Mouse (Mus musculus) intestine, embryonic 15.5 days (tissue): ENCODE data around the gene Pde7b. TPM values are rescaled to one million over a fixed set of nuclear protein-coding genes. Genes with fewer than 3 reads are reported as not detected.

Experiments
- ATAC-seq: fragments of 200-750 bp; cut with Nextera tagmentation; 2 replicates; pipeline ENCODE4 v1.8.0; 2017; ENCODE audit warnings: moderate TSS enrichment, moderate library complexity
- H3K27ac ChIP-seq: fragments of 300-500 bp; sonication (generic); 2 replicates; pipeline ENCODE4 v1.5.1; 2015; ENCODE audit warnings: mild to moderate bottlenecking, inconsistent platforms
- H3K27me3 ChIP-seq: fragments of 300-500 bp; sonication (generic); replicated peaks from 2 replicates; pipeline ENCODE4 v1.6.1; 2015; ENCODE audit warnings: inconsistent platforms
- H3K36me3 ChIP-seq: fragments of 300-500 bp; sonication (generic); 2 replicates; pipeline ENCODE4 v1.6.1; 2015; ENCODE audit warnings: inconsistent platforms
- H3K4me1 ChIP-seq: fragments of 300-500 bp; sonication (generic); replicated peaks from 2 replicates; pipeline ENCODE4 v1.6.1; 2015; ENCODE audit warnings: inconsistent platforms
- H3K4me2 ChIP-seq: fragments of 300-500 bp; sonication (generic); replicated peaks from 2 replicates; pipeline ENCODE4 v1.6.1; 2015; ENCODE audit warnings: mild to moderate bottlenecking, inconsistent platforms
- H3K4me3 ChIP-seq: fragments of 300-500 bp; sonication (generic); replicated peaks from 2 replicates; pipeline ENCODE4 v1.5.1; 2015; ENCODE audit warnings: inconsistent platforms
- H3K9ac ChIP-seq: fragments of 300-500 bp; sonication (generic); 2 replicates; pipeline ENCODE4 v1.6.1; 2015; ENCODE audit warnings: inconsistent platforms
- H3K9me3 ChIP-seq: fragments of 300-500 bp; sonication (generic); 2 replicates; pipeline ENCODE4 v1.6.1; 2016; ENCODE audit warnings: inconsistent platforms
- WGBS: fragments of 180-500 bp; shearing (Covaris S2); methylation state at CpG from one replicate; pipeline ENCODE4 v1.1.7; 2015; 5-methylcytosine and 5-hydroxymethylcytosine counted together
- polyA plus RNA-seq: library from polyadenylated mRNA; unstranded; fragments of >200 nt; fragmentation: Nextera tagmentation; extraction: Ambion mirVana; gene quantifications from 2 replicates; pipeline ENCODE4 v1.2.1, GENCODE M21; 2015

The Pde7b gene
- polyA plus RNA-seq, 1 experiment from 2014 or later, result 3.2 TPM

DNA sequence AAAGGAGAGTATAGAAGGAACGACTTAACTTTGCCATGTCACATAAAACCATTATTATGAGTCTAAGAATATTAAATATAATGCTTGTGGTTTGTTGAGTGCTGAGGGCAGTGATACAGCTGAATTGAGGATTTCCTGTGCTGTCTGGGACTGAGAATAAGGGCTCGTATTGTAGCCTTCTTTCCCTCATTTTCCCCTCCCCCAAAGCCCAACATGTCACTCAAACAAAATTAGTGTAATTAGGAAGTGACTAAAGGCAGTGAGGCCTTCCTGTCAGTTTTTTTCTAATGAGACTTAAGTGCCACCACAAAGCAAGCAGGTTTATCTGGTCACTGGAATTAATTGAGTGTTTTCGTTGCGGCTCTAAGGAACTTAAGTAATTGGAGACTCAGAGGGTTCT is 12.3 kb upstream of the Pde7b start:
- Histone ChIP-seq H3K36me3 (no peaks in the 10 kb centered on the region), H3K9me3 (no peaks in the 10 kb centered on the region), H3K27ac (no peak overlapping the region), H3K4me1 (no peaks in the 10 kb centered on the region), H3K4me3 (no peak overlapping the region), H3K4me2 (no peak overlapping the region), H3K27me3 (no peaks in the 10 kb centered on the region), H3K9ac (no peak overlapping the region)
- 53% methylated on average over 4 of the region's 4 CpGs for WGBS
- ATAC-seq, result no peak

DNA sequence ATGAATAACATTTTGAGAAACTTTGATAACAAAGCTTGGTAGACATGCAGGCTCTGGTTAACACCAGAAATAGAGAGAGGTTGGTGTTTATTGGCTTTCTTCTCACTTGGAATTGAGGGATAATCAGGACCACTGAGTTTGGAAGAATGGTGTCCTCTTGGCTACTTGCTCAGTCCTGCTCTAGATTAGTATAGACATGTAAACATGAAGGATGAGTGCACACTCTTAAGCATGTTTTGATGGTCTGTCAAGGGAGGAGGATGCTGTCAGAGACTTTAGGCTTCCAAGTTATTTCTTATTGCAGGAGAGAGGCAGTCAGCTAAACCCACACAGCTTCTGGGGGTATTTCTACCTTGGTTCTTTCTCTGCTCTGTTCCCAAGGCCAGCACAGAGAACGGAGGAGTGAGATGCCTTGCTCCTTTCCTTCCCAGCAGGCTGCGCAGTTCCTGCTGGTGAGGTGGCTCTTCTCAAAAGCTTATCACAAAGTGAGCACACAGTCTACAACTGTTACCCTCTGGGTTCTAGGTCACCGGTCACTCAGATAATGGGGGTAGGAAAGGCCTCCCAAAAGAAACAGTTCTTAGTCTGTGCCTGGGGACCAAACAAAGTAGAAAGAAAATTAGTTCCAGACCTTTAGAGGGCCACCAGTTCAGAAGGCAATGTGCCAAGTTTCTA is 11.0 kb upstream of the Pde7b start:
- WGBS, result 77% methylated on average over 3 of the region's 3 CpGs
- H3K4me1 ChIP-seq, result no peaks in the 10 kb centered on the region
- no peak overlapping the region for H3K4me3 ChIP-seq
- H3K9me3 ChIP-seq, result no peaks in the 10 kb centered on the region
- H3K36me3 ChIP-seq, result no peaks in the 10 kb centered on the region
- H3K27ac ChIP-seq, result no peak overlapping the region
- no peaks in the 10 kb centered on the region for H3K27me3 ChIP-seq
- H3K4me2 ChIP-seq, result no peak overlapping the region
- no peak for ATAC-seq
- no peak overlapping the region for H3K9ac ChIP-seq

DNA sequence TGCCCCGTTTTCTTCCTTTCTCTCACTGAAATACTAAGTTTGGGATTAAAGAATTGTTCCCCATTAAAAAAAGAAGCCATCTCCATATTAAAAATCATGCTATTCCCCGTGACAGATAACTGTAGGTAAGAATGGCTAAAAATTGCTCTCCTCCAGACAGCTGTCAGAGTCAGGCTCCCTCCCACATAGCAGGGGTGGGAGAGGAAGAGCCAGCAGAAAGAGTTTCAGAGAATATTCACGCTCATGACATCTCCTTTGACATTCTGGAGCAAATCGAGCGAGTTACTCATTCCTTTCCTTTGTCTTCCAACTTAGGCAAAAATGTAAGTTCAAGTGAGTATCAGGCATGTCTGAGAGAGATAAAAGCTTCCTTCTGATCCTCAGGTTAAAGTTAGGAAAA is 8.7 kb upstream of the Pde7b start:
- H3K36me3 ChIP-seq, result no peaks in the 10 kb centered on the region

DNA sequence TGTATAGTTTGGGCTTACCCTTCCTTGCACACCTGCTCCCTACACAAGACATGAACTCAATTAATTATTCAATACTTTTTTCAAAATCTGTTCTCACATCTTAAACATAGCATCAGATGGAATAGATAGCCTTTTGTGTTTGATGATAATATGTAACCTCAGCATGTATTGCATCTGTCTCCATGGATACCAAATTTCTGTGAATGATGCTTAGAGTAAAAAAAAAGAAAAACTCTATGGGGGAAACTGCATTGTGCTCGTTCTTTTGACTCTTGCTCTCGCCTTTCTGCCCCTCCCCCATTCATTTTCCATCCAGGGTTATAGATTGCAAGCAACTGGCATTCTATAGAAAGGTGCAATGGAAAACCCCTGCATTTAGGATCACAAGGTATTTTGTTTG is 7.3 kb upstream of the Pde7b start:
- H3K27me3 ChIP-seq, result no peaks in the 10 kb centered on the region
- H3K4me2 ChIP-seq, result no peak overlapping the region
- H3K36me3 ChIP-seq, result no peaks in the 10 kb centered on the region
- H3K9ac ChIP-seq, result no peak overlapping the region
- no peaks in the 10 kb centered on the region for H3K9me3 ChIP-seq
- no peak overlapping the region for H3K4me3 ChIP-seq
- no peak overlapping the region for H3K27ac ChIP-seq
- ATAC-seq, result no peak
- H3K4me1 ChIP-seq, result no peaks in the 10 kb centered on the region
- WGBS, result 53% methylated on average over 2 of the region's 2 CpGs

More for the DNA sequence above, 8.7 kb upstream of the Pde7b start:
- H3K4me2 ChIP-seq, result no peak overlapping the region
- H3K4me1 ChIP-seq, result no peaks in the 10 kb centered on the region
- H3K27me3 ChIP-seq, result no peaks in the 10 kb centered on the region
- H3K9ac ChIP-seq, result no peak overlapping the region
- WGBS, result 79% methylated on average over 5 of the region's 5 CpGs
- ATAC-seq, result no peak
- H3K4me3 ChIP-seq, result no peak overlapping the region
- H3K27ac ChIP-seq, result no peak overlapping the region
- no peaks in the 10 kb centered on the region for H3K9me3 ChIP-seq

DNA sequence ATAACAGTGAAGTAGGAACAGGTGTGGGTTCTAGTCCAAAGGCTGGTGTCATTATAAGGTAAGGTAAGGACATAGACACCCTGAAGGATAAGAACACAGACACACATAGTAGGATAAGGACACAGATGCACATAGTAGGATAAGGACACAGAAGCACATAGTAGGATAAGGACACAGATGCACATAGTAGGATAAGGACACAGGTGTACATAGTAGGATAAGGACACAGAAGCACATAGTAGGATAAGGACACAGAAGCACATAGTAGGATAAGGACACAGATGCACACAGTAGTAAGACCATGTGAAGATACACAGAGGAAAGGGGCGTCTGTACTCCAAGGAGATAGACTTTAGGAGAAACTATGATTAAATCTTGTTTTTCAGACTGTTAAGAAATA is 5.2 kb upstream of the Pde7b start:
- no peak for ATAC-seq
- WGBS, result 85% methylated on average over 1 of the region's 1 CpGs
- Histone ChIP-seq H3K36me3 (no peaks in the 10 kb centered on the region), H3K4me1 (no peaks in the 10 kb centered on the region; the same call in 1 of the 2 replicates), H3K27me3 (no peaks in the 10 kb centered on the region), H3K9ac (no peak overlapping the region), H3K4me3 (no peak overlapping the region), H3K27ac (no peak overlapping the region), H3K9me3 (no peaks in the 10 kb centered on the region), H3K4me2 (no peak overlapping the region)

DNA sequence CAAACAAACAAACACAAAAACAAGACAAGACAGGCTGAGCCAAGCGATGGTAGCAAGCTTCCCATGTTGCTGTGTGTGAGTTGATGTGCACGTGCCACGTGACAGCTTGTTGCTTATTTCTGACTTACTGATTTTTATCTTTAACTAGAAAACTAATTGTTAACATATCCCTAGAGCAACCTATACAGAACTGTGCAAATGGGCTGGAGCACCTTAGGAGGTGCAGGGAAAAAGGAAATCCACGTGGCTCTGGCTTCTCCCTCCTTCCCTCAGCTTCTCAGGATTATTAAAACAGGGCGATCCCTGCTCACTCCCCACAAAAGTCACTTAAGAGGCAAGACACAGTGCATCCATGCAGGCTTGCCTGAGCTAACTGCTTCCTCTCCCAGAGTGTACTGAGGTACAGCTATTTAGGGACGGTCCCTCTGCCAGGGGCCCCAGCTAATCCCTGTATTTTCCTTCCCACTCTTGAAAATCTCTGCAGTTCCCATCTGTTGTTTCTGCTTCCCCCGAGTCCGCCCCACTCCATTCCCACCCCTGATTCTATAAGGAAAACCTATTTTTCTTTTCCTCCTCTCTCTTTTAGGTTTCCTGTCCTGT is 606 bp upstream of the Pde7b start:
- H3K36me3 ChIP-seq, result no peaks in the 10 kb centered on the region
- no peaks in the 10 kb centered on the region for H3K27me3 ChIP-seq
- H3K4me1 ChIP-seq, result peaks cover 10% of the 10 kb centered on the region; the same call in 1 of the 2 replicates
- H3K4me3 ChIP-seq, result no peak overlapping the region
- WGBS, result 64% methylated on average over 8 of the region's 8 CpGs
- no peak overlapping the region for H3K9ac ChIP-seq
- H3K4me2 ChIP-seq, result peak overlapping the region; percentile 65
- no peak overlapping the region for H3K27ac ChIP-seq
- H3K9me3 ChIP-seq, result no peaks in the 10 kb centered on the region
- no peak for ATAC-seq

DNA sequence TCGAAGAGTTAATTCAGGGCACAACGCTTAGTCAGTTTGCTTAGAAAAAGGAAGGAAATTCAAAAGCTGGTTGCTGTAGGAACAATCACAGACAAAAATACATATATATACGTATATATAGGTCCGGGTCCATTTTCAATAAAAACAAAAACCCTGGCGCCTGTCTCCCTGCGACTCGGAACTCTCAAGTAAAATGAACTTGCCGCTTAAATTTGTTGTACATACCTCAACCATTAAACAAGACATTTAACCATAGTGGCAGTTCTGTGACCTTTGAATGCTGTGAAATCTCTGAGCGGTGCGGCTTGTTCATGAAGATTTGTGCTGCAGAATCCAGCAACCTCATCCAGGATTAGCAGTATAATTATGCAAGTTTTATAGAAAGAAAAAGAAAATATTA is 427 bp downstream of the Pde7b start:
- Histone ChIP-seq H3K9me3 (no peaks in the 10 kb centered on the region), H3K27me3 (no peaks in the 10 kb centered on the region), H3K4me1 (peaks cover 10% of the 10 kb centered on the region; the same call in 1 of the 2 replicates), H3K9ac (peak overlapping the region; percentile 41; the same call in 1 of the 2 replicates), H3K36me3 (no peaks in the 10 kb centered on the region), H3K4me3 (peak overlapping the region; percentile 33), H3K27ac (no peak overlapping the region), H3K4me2 (peak overlapping the region; percentile 65)
- ATAC-seq, result no peak
- WGBS, result 21% methylated on average over 10 of the region's 10 CpGs

DNA sequence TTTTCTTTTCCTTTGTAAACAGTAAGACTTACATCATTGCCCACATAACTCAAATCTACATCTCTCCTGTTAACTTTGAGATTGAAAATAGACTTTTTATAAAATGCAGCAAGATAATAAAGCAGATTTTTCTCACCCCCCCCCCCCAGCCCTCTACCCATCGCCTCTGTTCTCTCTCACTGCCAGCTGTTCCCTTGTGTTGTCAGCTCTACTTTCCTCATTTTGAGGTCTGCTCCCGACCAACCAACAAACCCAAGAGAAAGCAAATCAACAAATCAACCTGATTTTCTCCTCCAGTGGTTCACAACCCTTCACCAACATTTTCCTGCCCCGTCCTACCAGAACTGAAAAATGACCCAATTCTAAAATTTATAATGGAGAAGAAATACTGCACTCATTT is 916 bp downstream of the Pde7b start:
- H3K27ac ChIP-seq, result no peak overlapping the region
- 0 out of 2 replicates have a peak overlapping the region, but pooled peaks have one; percentile 41 for H3K9ac ChIP-seq

DNA sequence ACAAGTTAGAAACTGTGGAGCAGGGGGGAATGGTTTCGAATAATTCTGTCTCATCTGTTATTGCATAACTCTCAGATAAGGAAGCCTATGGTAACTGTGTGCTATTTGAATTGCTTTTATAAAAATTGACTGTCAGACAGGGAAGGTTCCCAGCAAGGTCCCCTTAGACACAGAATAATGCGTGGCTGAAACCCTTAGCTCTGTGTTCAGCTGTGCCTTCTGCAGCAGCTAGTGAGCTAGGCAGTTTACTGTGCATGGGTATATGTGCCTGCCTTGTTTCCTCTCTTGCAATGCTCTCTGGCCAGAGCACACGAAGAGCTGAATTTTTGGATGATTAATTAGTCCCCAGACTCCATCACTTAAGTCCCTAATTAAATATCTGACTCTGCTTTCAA is 1.4 kb downstream of the Pde7b start:
- H3K27me3 ChIP-seq, result no peaks in the 10 kb centered on the region
- peak overlapping the region; percentile 65 for H3K4me2 ChIP-seq
- no peaks in the 10 kb centered on the region for H3K36me3 ChIP-seq
- 16% methylated on average over 3 of the region's 3 CpGs for WGBS
- no peak overlapping the region; the same call in 1 of the 2 replicates for H3K9ac ChIP-seq
- peaks cover 10% of the 10 kb centered on the region; the same call in 1 of the 2 replicates for H3K4me1 ChIP-seq
- no peaks in the 10 kb centered on the region for H3K9me3 ChIP-seq
- peak overlapping the region; percentile 9; the same call in 1 of the 2 replicates for H3K4me3 ChIP-seq
- H3K27ac ChIP-seq, result peak overlapping the region; percentile 64; the same call in 1 of the 2 replicates
- ATAC-seq, result peak; percentile 66

More for the DNA sequence above, 916 bp downstream of the Pde7b start:
- WGBS, result 31% methylated on average over 3 of the region's 3 CpGs
- no peaks in the 10 kb centered on the region for H3K27me3 ChIP-seq
- H3K4me1 ChIP-seq, result peaks cover 10% of the 10 kb centered on the region; the same call in 1 of the 2 replicates
- H3K9me3 ChIP-seq, result no peaks in the 10 kb centered on the region
- peak overlapping the region; percentile 33 for H3K4me3 ChIP-seq
- no peaks in the 10 kb centered on the region for H3K36me3 ChIP-seq
- no peak for ATAC-seq
- H3K4me2 ChIP-seq, result peak overlapping the region; percentile 65

DNA sequence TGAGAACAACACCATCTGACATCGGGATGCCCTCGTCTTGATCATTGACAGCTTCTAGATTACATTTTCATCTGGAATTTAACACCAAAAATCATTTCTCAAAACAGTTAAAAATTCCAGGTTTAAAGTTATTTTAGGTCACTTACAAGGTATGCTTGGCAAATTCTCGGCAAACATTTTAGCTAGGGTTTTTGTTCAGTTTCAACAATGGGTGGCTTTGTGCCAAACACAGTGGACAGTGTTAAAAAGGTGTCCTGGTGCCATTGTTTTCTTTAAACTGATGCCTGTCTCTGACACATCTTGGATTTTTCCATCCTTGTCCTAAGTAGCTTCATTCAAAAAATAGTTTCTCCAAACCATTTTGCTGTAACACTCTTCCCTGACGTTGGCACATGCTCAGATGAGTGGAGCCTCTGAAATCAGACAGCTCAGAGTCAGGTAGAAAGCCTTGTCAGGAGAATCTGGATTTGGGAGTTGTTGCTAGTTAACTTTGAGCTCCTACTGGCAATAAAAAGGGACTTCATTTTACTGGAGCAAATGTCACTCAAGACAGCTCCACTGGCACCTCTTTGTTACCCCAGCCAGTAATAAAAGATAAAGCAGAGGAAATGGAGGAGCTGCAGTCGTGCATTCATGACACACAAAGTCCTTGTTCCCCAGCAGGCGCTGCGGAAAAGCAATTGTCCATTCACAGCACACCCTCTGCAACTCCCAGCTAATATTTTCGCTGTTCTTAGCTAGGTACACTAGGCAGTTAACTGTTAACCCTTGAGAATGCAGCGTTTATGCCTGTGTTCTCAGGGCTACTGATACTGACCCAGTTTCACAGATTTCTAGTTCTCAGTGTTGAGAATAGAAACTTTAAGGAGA is 2.0 kb downstream of the Pde7b start:
- H3K9me3 ChIP-seq, result no peaks in the 10 kb centered on the region
- no peaks in the 10 kb centered on the region for H3K36me3 ChIP-seq
- peak overlapping the region; percentile 64 for H3K27ac ChIP-seq
- ATAC-seq, result peak; percentile 79
- 37% methylated on average over 9 of the region's 9 CpGs for WGBS
- H3K4me1 ChIP-seq, result peaks cover 10% of the 10 kb centered on the region; the same call in 1 of the 2 replicates
- H3K27me3 ChIP-seq, result no peaks in the 10 kb centered on the region
- H3K9ac ChIP-seq, result no peak overlapping the region; the same call in 1 of the 2 replicates
- peak overlapping the region; percentile 9; the same call in 1 of the 2 replicates for H3K4me3 ChIP-seq
- H3K4me2 ChIP-seq, result peak overlapping the region; percentile 65

DNA sequence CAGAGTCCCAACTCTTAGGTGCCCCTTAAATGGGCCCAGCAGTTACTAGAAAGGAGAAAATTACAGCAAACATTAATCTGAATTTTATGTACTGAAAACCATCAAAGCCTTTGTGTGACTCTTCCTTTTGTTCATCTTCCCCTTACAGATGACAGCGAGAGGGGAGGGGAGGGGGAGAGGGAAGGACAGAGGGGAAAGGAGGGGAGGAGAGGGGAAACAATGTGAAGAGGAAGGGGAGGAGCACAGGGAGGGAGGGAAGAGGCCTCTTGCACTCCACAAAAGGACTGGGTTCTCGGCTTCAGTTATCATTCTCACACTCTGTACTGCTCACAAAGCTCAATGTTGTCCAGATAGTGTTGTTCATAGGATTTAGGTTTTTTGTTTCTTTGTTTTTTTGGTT is 5.7 kb downstream of the Pde7b start:
- WGBS, result 60% methylated on average over 2 of the region's 2 CpGs
- ATAC-seq, result no peak
- Histone ChIP-seq H3K4me1 (peaks cover 8% of the 10 kb centered on the region; the same call in 1 of the 2 replicates), H3K36me3 (no peaks in the 10 kb centered on the region), H3K4me2 (no peak overlapping the region), H3K9ac (no peak overlapping the region), H3K27ac (no peak overlapping the region), H3K9me3 (no peaks in the 10 kb centered on the region), H3K4me3 (no peak overlapping the region), H3K27me3 (no peaks in the 10 kb centered on the region)

DNA sequence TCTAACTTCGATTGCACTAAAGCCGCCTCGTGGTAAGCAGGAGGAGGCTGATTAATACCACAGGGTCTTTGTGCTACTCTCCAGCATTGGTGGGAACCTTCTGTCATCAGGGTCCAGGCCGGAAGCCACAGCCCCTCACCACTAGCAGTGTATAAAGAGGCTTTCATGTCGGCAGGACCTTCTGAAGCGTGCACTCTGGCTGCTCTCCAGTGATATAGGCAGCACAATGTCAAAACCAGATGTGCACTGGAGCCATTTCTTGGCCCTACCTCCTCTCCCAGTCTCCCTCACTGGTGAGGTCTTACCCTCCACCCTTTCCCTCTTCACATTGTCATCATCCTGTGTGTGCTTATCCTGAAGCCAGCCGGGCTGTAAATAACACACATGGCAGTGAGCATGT is 24.2 kb downstream of the Pde7b start:
- Histone ChIP-seq H3K9me3 (no peaks in the 10 kb centered on the region), H3K9ac (no peak overlapping the region), H3K4me3 (no peak overlapping the region), H3K27me3 (no peaks in the 10 kb centered on the region), H3K4me2 (no peak overlapping the region), H3K27ac (no peak overlapping the region), H3K36me3 (no peaks in the 10 kb centered on the region), H3K4me1 (no peaks in the 10 kb centered on the region)
- WGBS, result 72% methylated on average over 7 of the region's 7 CpGs
- ATAC-seq, result no peak
